Mouse (Mus musculus) stomach, postnatal 0 days (tissue): ENCODE measurements around the gene Nrip1. TPM values are rescaled to one million over a fixed set of nuclear protein-coding genes. Genes with fewer than 3 reads are reported as not detected.

Experiments
- ATAC-seq: fragments of 200-750 bp; cut with Nextera tagmentation; 2 replicates; pipeline ENCODE4 v1.8.0; 2017; ENCODE audit not compliant: low FRiP score, low TSS enrichment
- DNase-seq: peaks from one replicate; pipeline ENCODE4 v3.0.0-alpha.2; 2016; ENCODE audit warnings: low spot score
- H3K27ac ChIP-seq: fragments of 300-500 bp; sonication (generic); replicated peaks from 2 replicates; pipeline ENCODE4 v1.5.1; 2014; ENCODE audit warnings: mild to moderate bottlenecking, control low read depth
- H3K27me3 ChIP-seq: fragments of 300-500 bp; sonication (generic); 2 replicates; pipeline ENCODE4 v1.6.1; 2014; ENCODE audit warnings: low read length; ENCODE audit not compliant: control insufficient read depth, insufficient read depth
- H3K36me3 ChIP-seq: fragments of 300-500 bp; sonication (generic); 2 replicates; pipeline ENCODE4 v1.6.1; 2014; ENCODE audit warnings: low read length, mixed read lengths; ENCODE audit not compliant: control insufficient read depth, insufficient read depth
- H3K4me1 ChIP-seq: fragments of 300-500 bp; sonication (generic); replicated peaks from 2 replicates; pipeline ENCODE4 v1.6.1; 2014; ENCODE audit warnings: antibody characterized with exemption; ENCODE audit not compliant: control insufficient read depth, insufficient read depth
- H3K4me2 ChIP-seq: fragments of 300-500 bp; sonication (generic); replicated peaks from 2 replicates; pipeline ENCODE4 v1.6.1; 2014; ENCODE audit warnings: low read depth, mild to moderate bottlenecking, control low read depth, moderate library complexity
- H3K4me3 ChIP-seq: fragments of 300-500 bp; sonication (generic); 2 replicates; pipeline ENCODE4 v1.5.1; 2014; ENCODE audit warnings: low read depth, low read length, control low read depth
- H3K9ac ChIP-seq: fragments of 300-500 bp; sonication (generic); 2 replicates; pipeline ENCODE4 v1.6.1; 2014; ENCODE audit warnings: mild to moderate bottlenecking, low read length, control low read depth, mixed read lengths
- H3K9me3 ChIP-seq: fragments of 300-500 bp; sonication (generic); 2 replicates; pipeline ENCODE4 v1.6.1; 2016; ENCODE audit warnings: low read length; ENCODE audit not compliant: control insufficient read depth
- CTCF ChIP-seq: IDR thresholded peaks from 2 replicates; pipeline ENCODE4 v1.5.1; 2016; ENCODE audit warnings: antibody characterized with exemption, low read depth, mild to moderate bottlenecking, moderate library complexity
- EP300 ChIP-seq: optimal IDR thresholded peaks from 2 replicates; pipeline ENCODE3; 2016; ENCODE audit warnings: antibody characterized with exemption
- WGBS: fragments of 180-500 bp; shearing (Covaris S2); extraction: QIAGEN DNeasy Blood & Tissue Kit; methylation state at CpG from one replicate; pipeline ENCODE4 v1.1.7; 2014; 5-methylcytosine and 5-hydroxymethylcytosine counted together
- polyA plus RNA-seq: library from polyadenylated mRNA; unstranded; fragments of >200 nt; fragmentation: Nextera tagmentation; extraction: Ambion mirVana; gene quantifications from 2 replicates; pipeline ENCODE4 v1.2.1, GENCODE M21; 2015

Nrip1 gene
- polyA plus RNA-seq, 1 experiment from 2014 or later: 13.0 TPM

GRCm38 (mm10) chr16:76370716-76371613 is 2.7 kb downstream of the Nrip1 start:
- no peak for DNase-seq
- H3K4me1 ChIP-seq: peaks cover 10% of the 10 kb centered on the region; the same call in 1 of the 2 replicates
- peak overlapping the region; percentile 88 for H3K4me3 ChIP-seq
- ATAC-seq: no peak
- peak overlapping the region; percentile 62 for H3K4me2 ChIP-seq
- H3K9me3 ChIP-seq: no peaks in the 10 kb centered on the region
- 18% methylated on average over 12 of the region's 12 CpGs for WGBS
- peak overlapping the region; percentile 98; the same call in 1 of the 2 replicates for H3K9ac ChIP-seq
- no peaks in the 10 kb centered on the region for H3K27me3 ChIP-seq
- no peak for TF ChIP-seq EP300
- peak; percentile 60 for TF ChIP-seq CTCF
- H3K27ac ChIP-seq: no peak overlapping the region
- no peaks in the 10 kb centered on the region for H3K36me3 ChIP-seq

GRCm38 (mm10) chr16:76370041-76370715 is 3.4 kb downstream of the Nrip1 start:
- 21% methylated on average over 6 of the region's 6 CpGs for WGBS
- Histone ChIP-seq H3K9me3 (no peaks in the 10 kb centered on the region), H3K4me1 (peaks cover 12% of the 10 kb centered on the region; the same call in 1 of the 2 replicates), H3K27me3 (no peaks in the 10 kb centered on the region), H3K9ac (no peak overlapping the region), H3K36me3 (no peaks in the 10 kb centered on the region), H3K4me2 (peak overlapping the region; percentile 62), H3K27ac (no peak overlapping the region), H3K4me3 (peak overlapping the region; percentile 88; the same call in 1 of the 2 replicates)
- DNase-seq: peak; percentile 50
- TF ChIP-seq CTCF (peak; percentile 71), EP300 (no peak)
- no peak for ATAC-seq

GRCm38 (mm10) chr16:76369236-76369635 is 4.4 kb downstream of the Nrip1 start:
- H3K36me3 ChIP-seq: no peaks in the 10 kb centered on the region
- H3K9me3 ChIP-seq: no peaks in the 10 kb centered on the region
- no peaks in the 10 kb centered on the region for H3K27me3 ChIP-seq
- no peak overlapping the region for H3K4me2 ChIP-seq
- H3K4me1 ChIP-seq: peaks cover 12% of the 10 kb centered on the region; the same call in 1 of the 2 replicates
- TF ChIP-seq EP300: no peak
- no peak for TF ChIP-seq CTCF
- WGBS: 70% methylated on average over 9 of the region's 9 CpGs
- H3K27ac ChIP-seq: no peak overlapping the region
- DNase-seq (no peak), ATAC-seq (no peak)
- H3K4me3 ChIP-seq: no peak overlapping the region
- no peak overlapping the region for H3K9ac ChIP-seq

- H3K27ac ChIP-seq: no peak overlapping the region
- ATAC-seq (peak; percentile 46; the same call in 1 of the 2 replicates), DNase-seq (peak; percentile 33)
- TF ChIP-seq CTCF (0 out of 2 replicates have a peak, but pooled peaks have one; percentile 3), EP300 (no peak)
- no peak overlapping the region for H3K4me2 ChIP-seq
- no peak overlapping the region for H3K4me3 ChIP-seq
- WGBS: 56% methylated on average over 12 of the region's 12 CpGs
- no peak overlapping the region for H3K9ac ChIP-seq
- H3K4me1 ChIP-seq: peaks cover 12% of the 10 kb centered on the region; the same call in 1 of the 2 replicates
- H3K9me3 ChIP-seq: no peaks in the 10 kb centered on the region
- H3K36me3 ChIP-seq: no peaks in the 10 kb centered on the region
- no peaks in the 10 kb centered on the region for H3K27me3 ChIP-seq
These were observed 6.2 kb downstream of the Nrip1 start for GRCm38 (mm10) chr16:76367261-76367908.

GRCm38 (mm10) chr16:76365790-76366406 is 7.7 kb downstream of the Nrip1 start:
- DNase-seq: no peak

More at GRCm38 (mm10) chr16:76365790-76366406, 7.7 kb downstream of the Nrip1 start:
- H3K4me3 ChIP-seq: no peak overlapping the region
- H3K4me2 ChIP-seq: no peak overlapping the region
- H3K27me3 ChIP-seq: no peaks in the 10 kb centered on the region
- TF ChIP-seq CTCF (0 out of 2 replicates have a peak, but pooled peaks have one; percentile 10), EP300 (no peak)
- no peak overlapping the region for H3K9ac ChIP-seq
- 85% methylated on average over 17 of the region's 17 CpGs for WGBS
- ATAC-seq: no peak
- peaks cover 10% of the 10 kb centered on the region; the same call in 1 of the 2 replicates for H3K4me1 ChIP-seq
- H3K36me3 ChIP-seq: no peaks in the 10 kb centered on the region
- H3K27ac ChIP-seq: no peak overlapping the region
- H3K9me3 ChIP-seq: no peaks in the 10 kb centered on the region
